Mouse (Mus musculus): Measurements from ENCODE around the gene Tmem236.

DNA sequence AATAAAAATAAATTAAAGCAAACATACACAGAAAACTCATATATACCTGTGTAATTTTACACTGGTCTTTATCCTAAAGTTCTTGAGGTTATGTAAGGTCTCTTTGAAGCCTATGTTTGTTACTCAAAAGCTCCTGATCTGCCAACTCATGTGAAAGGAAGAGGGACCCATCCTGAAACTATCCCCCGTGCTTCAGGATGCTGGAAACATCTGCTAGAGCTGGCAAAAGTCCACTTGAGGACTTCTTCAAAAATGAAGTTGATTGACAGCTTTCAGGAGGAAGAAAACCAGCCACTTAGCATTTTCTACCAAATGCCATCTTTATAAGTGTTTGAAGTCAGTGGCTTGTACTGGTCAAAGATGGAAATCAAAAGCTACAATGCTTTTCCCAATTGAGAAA is 94.8 kb downstream of the Tmem236 start:
- no peak for TF ChIP-seq GATA1 (IDR thresholded peaks at IDR 0.05; ENCODE audit: borderline replicate concordance, low read length)
- TF ChIP-seq FLI1 (IDR thresholded peaks at IDR 0.05; ENCODE audit: low read length), result no peak
